Mouse (Mus musculus) fat pad, adult 2 months (tissue): ENCODE data around the gene Cpz.

Source experiments
- DNase-seq: peaks from one replicate; pipeline ENCODE4 v3.0.0-alpha.2; 2011; ENCODE audit warnings: low read depth, low spot score; ENCODE audit errors: extremely low read depth

Gene Cpz

DNA sequence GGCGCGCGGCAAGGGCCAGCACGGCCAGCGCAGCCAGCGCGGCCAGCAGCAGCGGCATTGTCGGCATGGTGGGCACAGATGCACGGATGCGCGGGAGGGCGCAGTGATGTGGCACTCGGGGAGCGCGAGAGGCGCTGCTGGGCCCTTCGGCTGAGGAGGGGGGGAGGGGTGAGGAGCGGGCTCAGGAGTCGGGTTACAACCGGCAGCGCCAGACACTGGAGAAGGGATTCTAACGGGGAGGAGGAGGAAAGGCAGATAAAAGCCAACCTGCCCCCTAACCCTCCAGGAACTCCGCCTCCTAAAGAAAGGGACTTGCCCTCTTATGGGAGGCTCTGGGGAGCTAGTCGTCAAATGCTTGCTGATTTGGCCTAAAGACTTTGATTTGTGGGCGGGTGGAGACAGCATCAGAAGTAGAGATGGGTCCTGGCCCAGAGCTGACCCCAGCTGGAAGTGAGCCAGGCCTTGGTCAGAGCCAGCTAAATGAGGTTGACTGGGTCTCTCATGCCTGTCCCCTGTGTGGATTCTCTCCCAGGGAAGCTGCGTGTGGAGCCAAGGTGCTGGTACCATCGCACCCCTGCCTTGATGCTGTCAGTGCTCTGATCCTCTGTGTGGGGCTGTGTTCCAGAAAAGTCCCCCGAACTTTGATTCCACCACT, at the start of gene Cpz:
Gene Cpz, minus strand, starts transcription at position 230 of the 655 bp plus-strand sequence.
- DNase-seq: no peak

DNA sequence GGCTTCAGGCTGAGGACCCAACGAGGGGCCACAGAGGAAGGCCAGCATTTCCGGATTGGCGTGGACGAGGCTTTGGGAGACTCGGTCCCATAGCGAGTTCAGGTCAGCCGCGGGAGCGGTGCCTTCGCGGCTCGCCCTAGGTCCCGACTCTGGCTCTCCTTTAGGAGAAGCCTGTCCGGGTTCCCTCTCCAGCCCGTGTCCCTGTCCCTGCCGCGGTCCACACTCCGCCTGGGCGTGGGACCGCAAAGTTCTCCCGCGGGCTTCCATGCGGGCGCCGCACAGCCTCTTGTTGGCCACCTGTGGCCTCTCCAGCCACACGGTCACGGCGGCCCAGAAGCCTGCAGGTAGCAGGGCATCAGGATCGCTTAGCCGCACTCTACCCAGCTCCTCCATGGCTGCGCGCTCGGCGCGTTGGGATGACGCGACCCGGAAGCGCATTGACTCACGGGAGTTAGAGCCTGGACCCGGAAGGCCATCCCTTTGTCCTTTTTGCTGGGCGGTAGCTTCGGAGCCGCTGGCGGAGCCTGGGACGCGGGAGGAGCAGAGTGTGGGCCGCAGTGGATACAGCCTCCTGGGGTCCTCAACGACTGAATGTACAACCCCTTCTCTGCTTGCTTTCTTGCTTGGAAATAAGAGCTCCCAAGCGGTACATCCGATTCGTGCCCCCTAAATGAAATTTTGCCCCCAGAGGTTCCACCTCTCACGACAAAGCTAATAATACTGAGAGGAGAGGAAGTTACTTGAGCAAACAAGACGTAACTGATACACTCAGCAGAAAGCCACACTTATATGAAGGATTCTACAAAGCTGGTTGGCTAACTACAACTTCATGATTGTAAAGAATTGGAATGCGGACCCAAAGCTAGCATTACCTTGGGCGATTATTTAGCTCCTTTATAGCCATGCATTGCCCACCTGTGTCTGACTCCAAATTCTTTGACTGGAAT, 49.4 kb upstream of the Cpz start, which contains the start of gene Trmt44:
Gene Trmt44, minus strand, starts transcription at position 418 of the 947 bp plus-strand sequence.
- DNase-seq: no peak

DNA sequence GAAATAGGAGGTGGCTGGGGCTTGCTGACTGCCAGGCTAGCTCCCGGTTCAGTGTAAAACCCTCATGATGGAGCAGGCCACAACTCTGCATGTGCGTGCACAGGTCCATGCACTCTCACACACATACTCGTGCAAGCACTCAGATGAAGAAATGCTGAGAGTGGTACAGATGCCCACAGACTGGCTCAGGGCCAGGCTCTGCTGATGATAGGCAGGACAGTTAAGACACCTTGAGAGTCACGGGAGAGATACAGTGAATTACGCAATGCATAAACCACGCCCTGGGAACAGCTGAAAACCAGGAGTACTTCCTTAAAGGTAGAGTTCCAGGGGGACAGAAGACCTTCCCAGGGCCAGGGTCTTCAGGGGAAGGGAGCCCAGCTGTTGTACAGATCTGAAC, 46.0 kb upstream of the Cpz start:
- DNase-seq: no peak

DNA sequence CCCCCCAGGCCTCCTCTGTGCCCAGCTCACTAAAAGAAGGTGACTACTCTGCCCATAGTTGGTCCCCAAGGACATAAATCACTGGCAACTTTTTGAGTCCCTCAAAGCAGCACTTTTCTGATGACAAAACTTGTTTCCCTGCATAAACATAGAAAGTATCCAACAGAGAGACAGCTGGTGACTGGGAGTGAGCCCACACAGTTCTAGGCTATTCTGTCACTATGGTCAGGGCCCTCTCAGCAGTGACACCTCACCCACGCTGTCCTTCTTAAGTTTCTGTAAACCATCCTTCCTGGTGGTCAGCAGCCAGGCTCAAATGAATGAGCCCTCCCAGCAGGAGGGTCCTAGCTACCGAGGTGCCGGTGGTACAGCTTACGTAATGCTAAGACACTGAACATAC, 41.1 kb upstream of the Cpz start:
- DNase-seq: no peak

DNA sequence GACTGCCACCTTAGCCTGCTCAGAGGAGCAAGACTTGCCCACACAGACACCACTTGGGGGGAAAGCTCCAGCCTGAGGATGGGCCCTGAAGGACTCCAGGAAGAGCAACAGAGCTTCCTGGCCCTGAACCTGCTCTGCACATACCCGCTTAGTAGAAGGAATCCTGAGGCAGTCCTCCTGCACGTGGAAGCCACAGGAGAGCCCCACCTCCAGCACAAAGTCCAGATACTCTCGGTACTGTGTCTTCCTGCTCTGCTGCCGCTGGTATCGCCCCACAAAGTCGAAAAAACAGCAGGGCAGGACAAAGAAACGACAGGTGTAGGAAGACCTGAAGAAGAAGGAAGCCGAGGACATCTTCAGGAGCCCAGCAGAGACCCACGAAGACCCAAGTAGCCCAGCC, 39.7 kb upstream of the Cpz start:
- no peak for DNase-seq

DNA sequence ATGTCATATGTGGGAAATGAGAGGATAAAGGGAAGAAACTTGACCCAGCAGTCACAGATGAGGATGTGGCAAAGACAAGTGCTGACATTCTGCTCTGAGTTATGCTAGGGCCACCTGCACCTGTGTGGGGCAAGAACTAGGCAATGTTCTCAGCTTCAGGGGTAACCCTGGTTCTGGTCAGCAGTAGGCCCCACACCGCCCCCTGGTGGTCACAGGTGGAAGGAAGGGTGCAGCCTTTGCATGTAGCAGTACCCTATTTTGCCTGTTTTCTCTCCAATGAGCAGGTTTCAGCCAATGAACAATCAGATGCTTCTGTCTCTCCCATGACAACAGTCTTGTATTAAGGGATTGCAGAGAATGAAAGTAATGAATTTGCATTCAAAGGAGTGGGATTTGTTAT, 38.0 kb upstream of the Cpz start:
- DNase-seq: no peak

DNA sequence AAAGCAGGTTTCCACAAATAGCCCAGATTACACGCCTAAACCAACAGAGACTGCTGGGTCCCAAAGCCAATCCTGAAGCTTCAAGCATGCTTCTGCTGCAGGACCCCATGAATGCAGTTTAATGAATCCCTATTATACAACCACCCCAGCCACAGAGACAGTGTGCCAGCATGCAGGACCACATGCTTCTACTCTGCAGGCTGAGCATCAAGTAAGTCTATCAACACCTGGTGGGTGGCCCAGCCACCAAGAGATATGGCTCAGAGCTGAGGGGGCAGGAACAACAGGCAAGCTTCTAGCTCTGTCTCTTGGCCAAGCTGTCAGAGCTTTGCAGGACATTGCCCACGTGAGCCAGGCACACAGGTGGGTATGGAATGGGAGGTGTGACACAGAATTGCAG, 37.1 kb upstream of the Cpz start:
- DNase-seq: no peak

DNA sequence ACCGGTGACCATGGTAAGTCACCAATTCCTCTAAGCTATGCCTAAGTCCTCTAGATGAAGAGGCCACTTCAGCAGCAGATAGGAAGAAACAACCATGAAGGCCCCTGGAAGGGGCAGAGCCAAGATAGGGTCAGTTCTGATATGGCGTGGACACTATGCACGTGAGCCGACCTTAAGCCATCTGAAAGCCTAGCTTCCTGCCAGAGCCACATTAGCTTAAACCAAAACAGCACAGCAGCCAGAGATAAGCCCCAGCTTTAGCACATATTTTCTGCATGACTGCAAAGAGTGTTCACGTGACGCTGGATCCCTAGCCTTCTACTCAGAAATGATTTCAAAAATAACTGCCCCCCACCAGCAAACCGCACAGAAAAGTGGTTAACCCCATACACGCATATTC, 33.9 kb upstream of the Cpz start:
- DNase-seq: no peak

DNA sequence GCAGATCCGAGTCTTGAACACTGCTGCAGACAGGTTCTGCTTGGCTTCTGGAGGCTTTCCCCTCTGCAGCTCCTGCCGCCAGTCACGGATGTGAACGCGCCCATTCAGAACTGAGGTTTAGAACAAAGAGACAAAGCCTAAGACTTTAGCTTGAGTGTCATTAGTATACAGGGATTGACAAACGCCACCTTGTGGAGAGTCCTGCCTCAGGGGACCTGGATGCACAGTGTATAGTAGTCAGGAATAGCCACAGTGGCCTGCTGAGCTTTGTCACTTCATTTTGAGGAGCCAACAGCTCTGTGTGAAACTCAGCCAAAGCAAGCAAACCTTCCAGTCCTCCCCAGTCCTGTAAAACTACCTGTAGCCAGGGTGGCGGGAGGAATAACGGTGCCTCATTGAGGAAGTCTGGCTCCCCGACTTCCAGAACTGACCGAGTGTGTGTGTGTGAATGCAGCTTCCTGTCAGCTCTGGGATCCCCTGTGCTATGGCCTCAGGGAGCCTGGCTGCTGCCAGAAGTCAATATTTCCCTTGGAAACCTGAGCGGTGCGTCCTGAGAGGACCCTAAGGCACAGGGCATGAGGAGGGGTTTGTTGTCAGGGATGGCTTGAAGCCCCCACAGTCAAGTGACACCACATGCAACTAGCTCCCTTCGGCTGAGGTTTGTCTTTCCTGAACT, 32.6 kb upstream of the Cpz start:
- DNase-seq: no peak

DNA sequence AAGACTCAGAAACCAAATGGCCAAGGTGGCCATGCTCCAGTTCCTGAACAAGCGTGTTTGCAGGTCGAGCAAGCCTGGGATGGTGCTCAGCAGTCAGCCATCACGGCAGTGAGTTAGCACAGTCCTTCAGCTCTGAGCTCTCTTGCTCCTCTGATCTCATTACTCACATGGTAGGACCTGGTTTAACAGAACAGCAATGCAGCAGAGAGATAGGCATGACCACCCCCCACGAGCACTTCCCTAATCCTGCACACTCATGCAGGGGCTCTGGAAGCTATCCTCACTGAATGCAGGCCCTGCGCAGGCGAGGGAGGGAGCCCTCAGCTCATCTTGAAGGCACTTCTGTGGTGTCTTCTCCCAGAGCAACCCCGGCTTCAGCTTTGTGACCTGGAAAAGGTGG, 30.9 kb upstream of the Cpz start:
- no peak for DNase-seq

DNA sequence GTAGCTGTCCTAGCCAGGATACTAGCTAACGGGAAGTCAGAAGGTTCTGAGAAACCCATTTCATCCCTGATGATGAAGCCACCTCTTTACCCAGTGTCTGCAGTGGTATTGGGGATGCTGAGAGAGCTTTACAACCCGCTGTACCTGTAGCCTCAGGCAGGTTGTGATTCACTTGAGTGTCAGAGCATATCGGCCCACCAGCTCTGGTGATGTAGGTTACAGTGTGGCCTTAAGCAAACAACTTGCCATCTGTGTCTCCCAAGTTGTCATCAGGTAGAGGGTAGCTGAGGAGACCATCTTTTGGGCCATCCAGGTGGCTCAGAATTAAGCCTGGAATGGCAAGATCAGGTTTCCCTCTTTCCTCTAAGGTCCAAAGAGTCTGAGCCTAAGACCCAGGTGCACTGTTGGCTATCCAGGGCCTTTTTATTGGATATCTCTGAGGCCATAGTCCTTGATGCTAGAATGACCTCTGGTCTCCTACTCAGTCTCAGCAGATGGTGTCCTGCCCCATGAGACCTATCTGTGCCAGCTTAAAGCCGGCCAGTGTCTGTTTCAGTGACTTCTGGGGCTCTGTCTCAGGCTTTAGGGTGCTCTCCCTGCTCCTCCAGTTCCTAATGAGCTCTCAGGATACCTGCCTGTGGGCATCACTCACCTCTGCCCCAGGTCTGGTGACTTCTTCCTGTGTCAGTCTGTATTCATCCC, 27.5 kb upstream of the Cpz start:
- DNase-seq: no peak

DNA sequence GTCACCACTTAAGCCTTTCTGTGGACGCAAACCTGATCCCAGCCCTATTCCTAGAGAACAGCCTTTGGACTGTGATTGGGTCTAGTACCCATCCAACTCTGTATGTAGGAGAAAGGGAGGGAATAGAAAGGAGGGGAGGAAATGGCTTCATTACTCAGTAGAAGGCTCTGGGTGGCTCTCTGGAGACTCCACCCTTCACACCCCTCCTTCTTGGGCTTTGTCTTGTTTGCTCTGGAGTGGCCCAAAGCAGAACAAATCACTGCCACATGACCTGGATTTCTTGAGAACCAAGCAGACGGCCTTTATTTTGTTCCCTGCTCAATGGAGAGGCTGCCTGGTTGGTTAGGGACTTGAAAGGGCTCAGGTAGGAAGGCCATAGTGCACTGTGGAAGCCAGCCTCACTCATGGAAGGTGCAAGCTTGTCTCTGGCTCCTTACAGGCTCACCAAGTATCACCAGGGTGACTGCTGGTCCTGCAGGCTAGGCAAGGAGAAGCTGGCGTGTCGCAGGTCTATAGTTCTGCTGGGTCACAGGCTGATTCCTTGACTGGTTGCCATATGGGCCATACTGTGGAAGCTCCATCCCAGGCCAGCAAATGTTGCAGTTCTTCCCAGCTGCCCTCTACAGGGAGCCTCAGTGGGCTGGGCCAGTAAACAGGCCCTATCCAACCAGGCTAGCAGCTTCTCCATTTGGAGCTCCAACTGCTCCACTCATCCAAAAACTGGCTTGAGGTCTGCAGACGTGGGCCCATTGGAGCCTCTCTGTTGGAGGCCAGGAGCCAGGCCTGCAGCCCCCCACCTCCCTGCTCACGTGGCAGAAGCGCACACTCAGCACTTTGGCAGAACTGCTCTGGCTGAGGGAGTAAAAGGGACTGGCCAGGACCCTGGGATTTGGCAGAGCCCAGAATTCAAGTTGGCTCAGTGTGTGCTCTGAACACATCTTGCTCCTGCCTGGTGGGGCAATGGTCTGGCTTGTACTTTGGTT, 26.6 kb upstream of the Cpz start:
- no peak for DNase-seq

DNA sequence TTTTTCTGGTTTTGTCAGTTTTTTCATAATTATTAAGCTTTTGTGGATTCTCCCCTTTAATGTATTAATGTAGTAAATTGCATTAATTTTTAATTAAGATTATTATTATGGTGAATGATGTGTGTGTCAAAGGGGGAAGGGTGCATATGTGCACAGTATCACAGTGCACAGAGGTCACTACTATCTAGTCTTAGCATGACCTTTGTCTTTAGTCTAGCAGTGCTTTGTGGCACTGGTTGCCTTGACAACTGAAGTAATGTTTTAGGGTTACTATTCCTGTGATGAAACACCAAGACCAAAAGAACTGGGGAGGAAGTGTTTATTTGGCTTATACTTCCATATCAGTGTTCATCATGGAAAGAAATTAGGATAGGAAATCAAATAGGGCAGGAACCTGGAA, 20.6 kb upstream of the Cpz start:
- DNase-seq: no peak

DNA sequence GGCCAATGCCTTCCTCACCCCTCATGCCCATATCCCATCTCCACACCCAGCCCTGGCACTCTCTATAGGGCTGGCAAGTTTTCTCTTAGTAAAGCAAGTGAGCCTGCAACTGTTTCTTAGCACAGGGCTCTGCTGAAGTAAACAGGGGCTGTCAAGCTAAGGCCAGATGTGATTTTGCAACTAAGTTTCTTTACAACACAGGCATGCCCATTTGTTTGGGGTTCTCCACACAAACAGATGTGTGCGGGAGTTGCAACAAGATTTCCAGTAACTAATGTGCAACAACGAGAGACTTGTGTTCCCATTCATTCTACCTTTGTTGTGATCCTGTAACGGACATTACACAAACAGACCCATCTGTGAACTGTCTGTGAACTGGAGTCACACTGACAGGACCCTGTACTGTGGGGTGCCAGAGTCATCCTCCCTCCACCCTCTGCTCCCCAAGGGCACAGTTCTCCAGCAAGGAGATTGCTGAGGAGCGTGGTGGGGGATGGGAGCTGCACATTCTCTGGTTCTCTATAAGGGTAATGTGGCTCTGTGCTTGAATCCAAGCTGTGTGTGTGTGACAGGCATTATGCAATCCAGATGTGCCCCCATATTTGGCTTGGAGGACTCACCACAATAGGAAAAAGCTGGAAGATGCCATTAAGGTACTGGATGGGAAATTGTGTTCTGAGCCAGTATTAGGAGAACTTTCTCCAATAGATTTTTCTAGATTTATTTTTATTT, 15.7 kb upstream of the Cpz start:
- DNase-seq: no peak

DNA sequence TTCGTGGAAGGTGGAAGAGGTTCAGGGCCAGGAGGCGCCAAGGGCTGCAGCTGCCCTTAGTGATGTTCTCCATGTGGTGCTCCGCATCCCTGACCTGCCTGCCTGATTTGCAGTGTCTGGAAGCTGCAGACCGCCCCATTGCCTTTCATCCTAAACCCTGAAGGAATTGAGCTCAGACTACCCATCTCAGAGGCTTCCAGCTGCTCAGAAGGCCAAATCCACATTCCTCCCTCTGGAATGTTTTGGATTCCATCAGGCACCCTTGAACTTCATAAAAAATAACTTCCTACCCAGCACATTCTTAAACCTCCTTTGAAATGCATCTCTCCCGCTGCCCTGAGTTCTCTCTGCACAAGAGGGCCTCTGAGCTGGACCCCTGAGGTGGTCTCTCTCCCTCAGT, 15.1 kb upstream of the Cpz start:
- no peak for DNase-seq

DNA sequence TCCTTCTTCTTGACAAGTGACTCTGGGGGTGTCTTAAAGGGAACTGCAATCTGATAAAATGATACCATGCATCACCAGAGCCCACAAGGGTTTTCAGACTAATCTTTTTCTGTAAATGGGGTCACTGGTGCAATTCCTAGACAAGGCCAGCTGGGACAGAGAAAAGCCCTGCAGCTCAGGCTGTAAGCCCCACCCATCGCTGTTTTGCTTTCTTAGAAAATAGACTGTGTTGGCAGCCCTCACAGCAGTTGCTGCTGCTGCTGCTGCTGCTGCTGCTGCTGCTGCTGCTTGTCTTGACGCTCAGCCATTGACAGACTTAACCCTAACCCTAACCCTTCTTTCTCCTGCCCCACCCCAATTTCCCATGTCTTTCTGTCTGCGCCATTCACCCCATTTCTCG, 14.1 kb upstream of the Cpz start:
- no peak for DNase-seq

DNA sequence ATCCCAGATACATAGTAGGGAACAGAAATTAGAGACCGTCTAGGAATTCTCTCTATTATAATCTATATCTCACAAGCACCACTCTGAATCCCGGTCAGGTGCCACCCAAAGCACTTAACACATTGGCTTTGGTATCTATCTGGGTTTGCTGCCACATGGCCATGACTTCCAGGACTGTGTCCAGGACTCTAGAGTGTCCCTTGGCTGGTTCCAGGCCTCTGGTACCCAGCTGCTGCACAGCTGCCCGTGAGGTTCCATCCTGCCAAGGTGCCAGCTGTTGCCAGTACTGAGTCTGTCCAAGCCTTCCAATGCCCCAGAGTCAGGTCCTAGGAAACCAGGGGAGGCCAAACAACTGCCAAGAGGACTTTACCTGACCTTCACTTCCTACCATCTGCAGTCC, 12.5 kb upstream of the Cpz start:
- DNase-seq: no peak

DNA sequence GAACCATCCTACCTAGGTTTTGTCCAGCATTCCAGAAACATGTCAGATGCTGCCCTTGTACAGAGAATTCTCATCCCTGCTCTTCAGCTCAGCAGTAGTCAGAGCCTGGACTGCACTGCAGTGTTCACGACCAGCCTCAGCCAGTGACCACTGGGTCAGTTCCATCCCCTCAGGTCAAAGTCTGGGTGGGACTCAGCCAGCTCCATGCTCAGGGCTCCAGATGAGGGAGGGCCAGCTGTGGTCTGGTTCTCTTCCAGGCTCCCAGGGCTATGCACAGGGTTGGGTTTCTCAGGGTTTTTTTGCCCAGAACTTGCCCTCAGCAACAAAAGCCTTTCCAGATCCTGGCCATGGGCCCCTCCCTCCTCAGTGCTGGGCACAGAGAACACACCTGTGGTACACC, 12.0 kb upstream of the Cpz start:
- no peak for DNase-seq

DNA sequence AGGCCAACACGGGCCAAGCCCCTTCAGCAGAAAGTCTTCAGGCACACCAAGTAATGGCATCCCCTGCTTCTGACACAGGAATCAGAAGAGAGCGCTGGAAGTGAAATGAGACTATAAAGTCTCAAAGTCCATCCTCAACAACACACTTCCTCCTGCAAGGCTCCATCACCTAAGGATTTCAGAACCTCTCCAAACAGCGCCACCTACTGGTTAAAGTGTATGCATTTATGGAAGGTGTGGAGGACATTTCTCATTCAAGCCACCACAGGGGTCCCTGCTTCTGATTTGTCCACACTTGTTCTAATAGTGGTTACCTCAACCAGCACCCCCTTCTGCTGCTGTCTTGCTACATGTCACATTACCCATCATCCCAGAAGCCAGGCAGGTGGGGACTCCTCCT, 10.8 kb upstream of the Cpz start:
- DNase-seq: no peak
